Mouse (Mus musculus) layer of hippocampus, postnatal 36 days (tissue): ENCODE data around the gene Arid5b. TPM values are rescaled to one million over a fixed set of nuclear protein-coding genes. Genes with fewer than 3 reads are reported as not detected.

Experiments
- DNase-seq, 2 experiments: peaks; one replicate each; pipeline ENCODE4 v3.0.0; 2022
- total RNA-seq, 2 experiments: library from RNA; stranded (reverse); gene quantifications; 2 replicates each; pipeline ENCODE4 v1.2.3; 2021

The Arid5b gene
- total RNA-seq, 2 experiments from 2014 or later = 24.0 to 27.5 TPM

DNA sequence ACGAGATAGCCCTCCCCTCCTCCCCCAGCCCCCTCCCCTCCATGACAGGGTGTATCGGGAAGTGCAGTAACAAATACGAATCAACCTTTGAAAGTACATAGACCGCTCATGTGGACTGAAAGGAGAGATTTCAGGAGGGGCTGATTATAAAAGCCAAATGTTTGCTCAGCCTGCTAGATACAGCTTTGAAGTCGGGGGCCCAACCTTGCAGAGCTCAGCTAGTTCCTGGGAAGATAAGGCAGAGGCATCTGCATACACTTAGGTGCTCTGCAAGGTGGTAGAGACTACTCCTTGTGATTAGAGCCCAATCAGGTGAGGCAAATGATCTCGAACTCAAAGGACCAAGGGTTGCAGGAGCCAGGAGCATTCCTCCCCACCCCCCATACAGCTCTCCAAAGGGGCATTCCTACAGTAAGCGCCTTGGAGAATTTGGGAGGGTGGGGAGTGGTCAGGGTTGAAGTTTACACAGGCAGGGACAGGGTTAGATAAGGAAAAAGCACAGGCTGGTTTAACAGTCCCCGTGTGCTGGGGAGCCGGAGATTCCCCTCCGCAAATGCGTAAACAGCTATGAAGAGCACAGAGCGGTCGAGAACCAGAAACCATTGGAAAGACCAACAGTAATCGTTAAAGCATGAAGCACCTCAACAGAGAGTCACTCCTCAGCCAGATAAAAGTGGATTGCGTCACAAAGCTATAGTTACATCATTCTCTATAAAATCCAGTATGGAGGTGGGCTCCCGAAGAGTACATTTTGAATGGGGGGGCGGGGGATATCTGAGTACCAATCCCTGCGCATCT, 47.0 kb downstream of the Arid5b start:
- no peak for DNase-seq

- no peak for DNase-seq
Measured at GRCm38 (mm10) chr10:68230653-68231384, 47.7 kb downstream of the Arid5b start.

DNA sequence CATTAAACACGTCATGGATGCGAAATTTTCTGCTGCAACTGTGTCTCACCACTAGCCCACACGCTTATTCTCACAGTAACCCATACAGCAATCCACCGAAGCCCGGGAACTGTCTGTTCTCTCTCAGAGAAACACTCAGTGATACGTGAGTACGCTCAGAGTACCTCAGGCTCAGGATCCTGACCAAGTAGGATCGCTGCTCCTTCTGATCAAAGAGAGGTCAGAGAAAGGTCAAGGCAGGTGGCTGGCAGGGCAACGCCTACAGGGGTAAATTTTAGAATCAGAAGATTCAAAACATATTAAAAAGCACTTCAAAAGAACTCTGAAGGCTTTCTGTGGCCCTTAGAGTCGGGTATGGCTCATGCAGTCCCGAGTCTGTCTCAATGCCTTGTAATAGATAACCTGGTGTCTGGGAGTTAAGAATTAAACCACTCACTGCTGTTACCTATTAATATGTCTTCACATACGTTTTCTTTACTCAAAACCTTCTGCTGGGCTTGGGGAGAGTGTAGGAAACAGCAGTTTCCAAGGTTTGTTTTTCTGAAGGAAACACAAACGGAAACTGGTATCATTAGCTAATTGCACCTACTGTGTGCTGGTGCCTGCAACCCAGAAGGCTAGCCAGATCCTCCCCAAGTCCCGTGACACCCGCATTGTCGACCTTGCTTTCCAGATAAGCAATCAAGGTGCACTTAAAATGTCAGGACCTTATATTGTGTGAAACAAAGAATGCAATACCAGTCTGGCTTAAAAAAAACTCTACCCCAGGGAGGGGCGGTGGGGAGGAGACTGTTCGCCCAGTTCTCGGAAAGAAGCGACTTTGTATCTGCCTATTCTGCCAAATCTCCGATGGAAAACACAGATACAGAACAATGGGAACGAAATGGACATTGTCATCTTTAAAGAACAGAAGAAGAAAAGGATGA, 48.6 kb downstream of the Arid5b start:
- no peak for DNase-seq

DNA sequence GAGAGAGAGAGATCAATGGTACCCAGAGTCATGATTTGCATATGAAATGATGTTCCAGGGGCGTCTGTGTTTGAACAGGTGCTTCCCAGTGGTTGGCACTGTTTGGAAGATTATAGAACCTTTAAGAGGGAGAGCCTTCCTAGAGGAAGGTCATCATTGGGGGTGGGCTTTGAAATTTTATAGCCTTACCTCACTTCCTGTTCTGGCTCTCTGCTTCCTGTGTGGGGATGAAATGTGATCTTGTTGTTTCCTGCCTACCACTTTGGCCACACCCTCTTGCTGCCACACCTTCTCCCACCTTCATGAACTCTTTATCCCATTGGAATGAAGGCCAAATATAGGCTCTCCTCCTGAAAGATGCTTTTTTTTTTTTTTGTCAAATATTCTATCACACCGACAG, 55.9 kb downstream of the Arid5b start:
- DNase-seq = no peak

GRCm38 (mm10) chr10:68222012-68222411, 56.5 kb downstream of the Arid5b start:
- DNase-seq = no peak

DNA sequence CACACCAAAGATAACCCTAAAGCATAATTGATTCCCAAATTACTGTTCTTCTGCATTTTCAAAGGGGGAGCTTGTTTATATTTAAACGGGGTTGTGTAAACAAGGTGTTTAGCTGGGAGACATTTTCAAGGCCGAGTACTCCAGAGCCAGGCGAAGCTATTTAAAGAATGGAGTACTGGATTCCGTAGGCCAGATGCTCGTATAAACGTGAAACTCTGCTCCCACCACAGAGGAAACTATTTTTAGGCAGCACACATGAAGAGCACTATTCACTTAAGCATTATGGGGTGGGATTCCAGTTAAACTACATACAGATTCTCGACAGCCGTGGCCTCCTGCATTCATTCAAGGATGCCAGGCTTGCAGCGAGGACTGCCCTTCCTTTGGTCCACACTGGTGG, 59.2 kb downstream of the Arid5b start:
- no peak for DNase-seq

- DNase-seq = no peak
Measured at GRCm38 (mm10) chr10:68218678-68219077, 59.9 kb downstream of the Arid5b start.

- no peak for DNase-seq
Measured at GRCm38 (mm10) chr10:68214809-68215468, 63.6 kb downstream of the Arid5b start.

DNA sequence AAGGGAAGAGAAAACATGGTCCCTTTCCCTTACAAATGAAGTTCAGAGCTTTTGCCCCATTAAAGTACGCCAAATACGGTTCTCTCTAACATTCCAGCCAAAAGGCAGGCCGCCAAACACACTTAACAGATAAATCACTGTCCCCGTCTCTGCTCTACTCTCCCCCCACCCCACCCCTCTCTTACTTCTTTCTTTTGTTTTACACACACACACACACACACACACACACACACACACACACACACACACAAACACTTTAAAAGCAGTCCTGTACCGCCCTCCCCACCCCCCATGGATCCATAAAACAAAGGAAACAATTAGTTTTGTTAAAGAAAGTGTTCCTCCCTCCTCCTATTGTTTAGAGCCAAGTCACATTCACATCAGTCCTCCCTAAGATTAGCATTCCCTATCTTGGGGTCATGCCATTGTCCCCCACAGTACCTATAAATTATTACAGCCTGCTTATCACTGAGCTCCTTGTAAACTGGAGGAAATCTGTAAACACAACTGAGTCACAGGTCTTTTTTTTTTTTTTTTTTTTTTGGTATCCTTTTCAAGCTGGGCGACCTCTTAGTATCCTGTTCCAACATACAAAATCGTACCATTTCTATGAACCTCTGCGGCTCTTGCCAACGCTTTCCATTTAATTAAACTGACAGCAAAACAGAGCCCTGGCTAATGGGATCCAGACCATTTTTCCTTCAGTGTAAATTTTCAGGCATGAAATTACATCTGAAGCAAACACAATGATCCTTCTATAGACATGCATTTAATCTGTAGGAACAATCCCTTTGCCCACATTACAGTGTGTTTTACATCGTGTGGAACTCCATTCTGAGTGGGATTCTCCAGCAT, 66.3 kb downstream of the Arid5b start:
- DNase-seq = no peak

DNA sequence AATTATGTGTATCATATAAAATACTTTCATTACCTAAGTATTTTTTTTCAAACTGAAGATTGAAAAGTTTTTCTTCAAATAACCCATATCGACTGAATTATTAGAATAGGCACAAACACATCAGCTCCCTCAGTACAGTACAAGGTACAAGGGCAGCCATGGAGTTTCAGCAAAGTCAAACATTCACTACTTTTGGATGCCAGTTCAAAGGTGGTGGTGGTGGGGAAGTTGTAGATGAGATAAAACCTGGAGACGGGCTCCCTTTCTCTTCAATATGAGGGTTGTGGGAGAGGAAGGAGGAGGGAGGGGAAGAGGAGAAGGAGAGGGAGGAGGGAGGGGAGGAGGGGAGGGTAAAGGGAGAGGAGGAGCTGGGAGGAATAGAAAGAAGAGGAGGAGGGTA, 67.0 kb downstream of the Arid5b start:
- no peak for DNase-seq

DNA sequence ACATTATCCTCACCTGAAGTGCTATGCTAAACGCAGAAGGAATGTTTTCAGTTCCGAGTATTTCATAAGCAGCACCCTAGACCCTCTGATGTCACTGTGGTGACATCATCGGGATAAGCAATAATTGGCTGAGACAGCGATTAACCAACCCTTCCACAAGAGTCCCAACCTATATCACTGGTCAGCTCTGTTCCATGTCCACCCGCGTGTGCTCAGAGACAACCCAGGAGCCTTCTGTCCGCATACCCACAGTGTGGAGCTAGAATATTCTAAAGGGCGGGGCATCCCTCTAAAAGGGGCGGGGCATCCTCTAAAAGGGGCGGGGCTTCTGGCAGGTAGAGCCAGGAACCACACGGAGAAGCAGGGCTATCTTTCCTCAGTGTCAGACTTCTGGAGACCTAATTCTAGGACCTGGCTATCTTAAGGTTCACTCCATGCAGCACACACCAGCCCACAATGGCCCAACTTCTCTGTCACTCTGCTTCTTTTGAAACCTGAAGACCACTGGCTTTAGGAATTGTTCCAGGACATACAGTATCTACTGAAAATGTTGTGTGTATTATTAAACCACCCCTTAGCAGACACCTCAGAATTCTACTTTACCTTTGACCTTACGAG, 68.4 kb downstream of the Arid5b start:
- no peak for DNase-seq

DNA sequence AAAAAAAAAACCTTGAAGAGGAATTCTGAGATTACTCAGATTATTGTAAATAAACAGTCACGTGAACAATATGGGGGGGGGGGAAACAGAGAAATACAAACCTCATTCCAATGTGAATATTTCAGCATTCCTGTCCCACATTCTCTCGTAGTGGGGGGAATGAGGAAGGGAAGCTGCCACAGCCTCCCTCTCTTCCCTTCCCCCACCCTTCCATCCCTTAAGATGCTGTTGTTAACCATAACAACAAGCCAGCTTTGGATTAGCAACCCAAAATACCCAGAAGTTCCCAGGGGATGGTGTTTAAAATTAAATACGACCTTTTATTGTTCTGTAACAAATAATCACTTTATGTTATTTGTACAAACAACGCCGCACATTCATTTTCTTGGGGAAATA, 69.9 kb downstream of the Arid5b start:
- DNase-seq = no peak

DNA sequence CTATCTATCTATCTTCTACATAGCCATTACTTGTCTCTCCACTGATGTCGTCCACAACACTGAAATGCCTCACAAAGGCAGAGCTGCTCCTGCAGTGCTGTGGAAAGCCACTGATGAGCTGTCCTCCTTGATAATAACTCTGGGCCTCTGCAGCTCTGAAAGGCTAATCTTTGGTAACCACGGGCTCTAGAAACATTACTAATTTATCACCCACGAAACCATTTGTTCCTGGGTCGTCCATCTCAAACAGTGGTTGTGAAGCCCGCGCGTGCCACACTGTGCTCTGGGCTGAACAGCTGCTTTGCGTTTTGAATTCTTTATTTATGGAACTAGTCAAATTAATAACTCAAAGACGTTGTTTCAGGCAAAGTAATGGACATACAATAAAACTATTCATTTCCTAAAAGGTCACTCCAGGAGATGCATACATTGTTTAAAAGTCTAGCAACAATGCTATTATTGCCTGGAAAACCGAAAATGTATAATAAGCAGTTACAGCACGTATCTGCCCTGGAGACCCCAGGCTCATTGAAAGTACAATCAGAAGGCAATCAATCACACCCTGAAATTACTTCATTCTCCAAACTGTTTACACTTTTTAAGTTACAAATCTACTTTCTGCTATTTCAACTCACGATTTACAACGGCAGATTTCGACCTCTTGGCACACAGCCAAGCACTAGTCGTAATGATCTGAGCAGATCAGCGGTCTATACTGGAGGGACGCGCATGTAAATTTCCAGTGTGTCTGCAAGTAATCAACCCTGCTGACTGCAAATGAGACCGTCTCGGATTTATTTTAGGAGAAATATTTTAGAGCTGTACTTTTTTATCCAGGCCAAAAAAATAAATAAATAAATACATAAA, 70.5 kb downstream of the Arid5b start:
- DNase-seq = no peak

GRCm38 (mm10) chr10:68204391-68204790, 74.1 kb downstream of the Arid5b start:
- DNase-seq = no peak

- no peak for DNase-seq
Measured at GRCm38 (mm10) chr10:68203860-68204259, 74.7 kb downstream of the Arid5b start.

GRCm38 (mm10) chr10:68203322-68203721, 75.2 kb downstream of the Arid5b start:
- DNase-seq = no peak

DNA sequence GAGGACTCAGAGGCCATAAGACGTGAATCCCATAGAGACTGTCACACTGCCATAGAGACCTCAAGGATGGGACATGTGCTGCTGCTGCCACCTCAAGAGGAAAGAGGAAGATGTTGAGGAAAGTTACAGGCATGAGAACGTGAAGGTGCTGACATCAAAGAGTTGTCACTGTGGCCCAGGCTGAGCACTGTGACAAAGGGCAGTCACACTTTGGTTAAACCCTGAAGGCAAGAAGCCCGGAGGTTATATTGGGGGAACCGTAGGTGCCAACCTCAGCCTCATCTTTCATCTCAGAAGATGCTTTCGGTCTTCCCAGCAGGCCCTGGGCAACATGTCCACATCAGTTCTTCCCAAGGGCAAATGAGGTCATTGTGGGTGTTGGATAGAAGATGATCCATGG, 79.1 kb downstream of the Arid5b start:
- DNase-seq = no peak

DNA sequence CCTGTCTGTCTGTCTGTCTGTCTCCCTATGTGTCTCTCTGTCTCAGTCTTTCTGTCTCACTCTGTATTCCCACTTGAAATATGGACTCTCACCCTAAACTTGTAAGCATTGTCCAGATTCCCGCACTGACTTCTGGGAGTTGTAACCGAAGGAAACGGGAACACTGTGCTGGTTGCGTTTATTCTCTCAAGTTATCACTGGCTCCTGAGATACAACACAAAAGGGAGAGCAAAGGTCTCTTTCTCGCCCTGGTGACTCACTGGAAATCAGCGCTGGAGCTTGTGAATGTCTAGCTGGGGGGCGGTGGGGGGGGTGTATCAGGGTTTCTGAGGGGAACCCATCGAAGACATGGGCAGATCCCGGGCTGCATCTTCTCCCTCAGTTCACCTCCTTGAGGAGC, 82.2 kb downstream of the Arid5b start:
- no peak for DNase-seq

DNA sequence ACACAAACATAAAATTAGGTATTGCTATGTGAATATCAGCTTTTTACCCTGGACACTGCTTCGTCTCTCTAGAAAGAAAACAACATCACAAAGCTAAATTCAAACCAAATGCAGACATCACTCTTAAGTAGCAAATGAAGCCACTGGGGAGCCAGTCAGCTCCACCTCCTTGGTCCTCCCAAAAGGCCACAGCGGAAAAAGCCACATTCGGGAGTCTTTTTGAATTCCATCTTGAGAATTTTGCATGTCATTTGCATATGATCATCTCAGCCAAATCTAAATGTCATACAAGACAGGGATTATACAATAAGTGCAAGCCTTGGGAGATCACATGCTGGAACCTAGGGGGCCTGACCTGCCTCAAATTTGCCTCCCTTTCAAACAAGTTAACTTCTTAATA, 85.0 kb downstream of the Arid5b start:
- DNase-seq = no peak

DNA sequence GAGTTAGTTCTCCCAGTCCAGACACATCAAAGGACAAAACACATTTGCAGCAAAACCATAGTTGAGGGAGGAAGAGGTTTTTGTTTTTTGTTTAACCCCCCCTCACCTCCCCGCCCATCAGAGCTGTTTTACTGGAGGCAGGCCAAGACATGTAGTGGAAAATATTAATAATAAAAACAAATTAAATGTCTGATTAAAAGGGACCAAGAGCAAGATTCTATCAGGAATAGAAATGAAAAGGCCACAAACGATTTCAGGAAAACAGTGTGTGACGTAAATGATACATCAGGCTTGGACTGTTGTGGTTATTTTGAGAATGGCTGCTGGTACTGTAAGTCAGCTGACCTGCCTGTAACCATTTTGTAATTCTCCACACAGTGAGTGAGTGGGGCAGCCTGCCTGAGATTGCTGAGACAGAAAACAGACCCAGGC, 85.7 kb downstream of the Arid5b start:
- DNase-seq = no peak
